Mouse (Mus musculus) midbrain, postnatal 0 days (tissue): ENCODE data around the gene Vps8. TPM values are rescaled to one million over a fixed set of nuclear protein-coding genes. Genes with fewer than 3 reads are reported as not detected.

Experiments
- ATAC-seq: fragments of 200-750 bp; cut with Nextera tagmentation; 2 replicates; pipeline ENCODE4 v1.8.0; 2017; ENCODE audit warnings: moderate number of reproducible peaks, mild to moderate bottlenecking, moderate TSS enrichment, moderate library complexity; ENCODE audit not compliant: low FRiP score
- DNase-seq: peaks from one replicate; pipeline ENCODE4 v3.0.0-alpha.2; 2015; ENCODE audit warnings: low spot score
- H3K27ac ChIP-seq: fragments of 300-500 bp; sonication (generic); 2 replicates; pipeline ENCODE4 v1.5.1; 2014; ENCODE audit warnings: low read depth, mild to moderate bottlenecking, low read length, mixed read lengths
- H3K27me3 ChIP-seq: fragments of 300-500 bp; sonication (generic); 2 replicates; pipeline ENCODE4 v1.6.1; 2014; ENCODE audit warnings: low read length, control low read depth, mixed read lengths; ENCODE audit not compliant: insufficient read depth
- H3K36me3 ChIP-seq: fragments of 300-500 bp; sonication (generic); 2 replicates; pipeline ENCODE4 v1.6.1; 2014; ENCODE audit warnings: low read length, control low read depth, mixed read lengths; ENCODE audit not compliant: insufficient read depth
- H3K4me1 ChIP-seq: fragments of 300-500 bp; sonication (generic); 2 replicates; pipeline ENCODE4 v1.6.1; 2014; ENCODE audit warnings: mild to moderate bottlenecking, control low read depth, antibody characterized with exemption, low read length, mixed read lengths; ENCODE audit not compliant: insufficient read depth
- H3K4me2 ChIP-seq: fragments of 300-500 bp; sonication (generic); 2 replicates; pipeline ENCODE4 v1.6.1; 2014; ENCODE audit warnings: low read depth, mild to moderate bottlenecking, low read length, mixed read lengths; ENCODE audit not compliant: poor library complexity, severe bottlenecking
- H3K4me3 ChIP-seq: fragments of 300-500 bp; sonication (generic); 2 replicates; pipeline ENCODE4 v1.5.1; 2014; ENCODE audit warnings: low read depth, mild to moderate bottlenecking, low read length, moderate library complexity
- H3K9ac ChIP-seq: fragments of 300-500 bp; sonication (generic); replicated peaks from 2 replicates; pipeline ENCODE4 v1.6.1; 2014; ENCODE audit warnings: mild to moderate bottlenecking, low read length, moderate library complexity, mixed read lengths; ENCODE audit not compliant: poor library complexity, severe bottlenecking
- H3K9me3 ChIP-seq: fragments of 300-500 bp; sonication (generic); 2 replicates; pipeline ENCODE4 v1.6.1; 2016; ENCODE audit warnings: low read length, control low read depth
- CTCF ChIP-seq: IDR thresholded peaks from 2 replicates; pipeline ENCODE4 v1.5.1; 2016; ENCODE audit warnings: antibody characterized with exemption, mild to moderate bottlenecking
- WGBS: fragments of 180-500 bp; shearing (Covaris S2); extraction: QIAGEN DNeasy Blood & Tissue Kit; methylation state at CpG from one replicate; pipeline ENCODE4 v1.1.7; 2014; 5-methylcytosine and 5-hydroxymethylcytosine counted together
- polyA plus RNA-seq: library from polyadenylated mRNA; unstranded; fragments of >200 nt; fragmentation: Nextera tagmentation; extraction: Ambion mirVana; gene quantifications from 2 replicates; pipeline ENCODE4 v1.2.1, GENCODE M21; 2015
- total RNA-seq: library from RNA; depleted of rRNA; stranded (reverse); fragments of >200 nt; gene quantifications from 2 replicates; pipeline ENCODE4 v1.2.3, GENCODE M21; 2014

Vps8 gene
- total and polyA plus RNA-seq, 2 experiments from 2014 or later: 26.0 to 35.2 TPM

DNA sequence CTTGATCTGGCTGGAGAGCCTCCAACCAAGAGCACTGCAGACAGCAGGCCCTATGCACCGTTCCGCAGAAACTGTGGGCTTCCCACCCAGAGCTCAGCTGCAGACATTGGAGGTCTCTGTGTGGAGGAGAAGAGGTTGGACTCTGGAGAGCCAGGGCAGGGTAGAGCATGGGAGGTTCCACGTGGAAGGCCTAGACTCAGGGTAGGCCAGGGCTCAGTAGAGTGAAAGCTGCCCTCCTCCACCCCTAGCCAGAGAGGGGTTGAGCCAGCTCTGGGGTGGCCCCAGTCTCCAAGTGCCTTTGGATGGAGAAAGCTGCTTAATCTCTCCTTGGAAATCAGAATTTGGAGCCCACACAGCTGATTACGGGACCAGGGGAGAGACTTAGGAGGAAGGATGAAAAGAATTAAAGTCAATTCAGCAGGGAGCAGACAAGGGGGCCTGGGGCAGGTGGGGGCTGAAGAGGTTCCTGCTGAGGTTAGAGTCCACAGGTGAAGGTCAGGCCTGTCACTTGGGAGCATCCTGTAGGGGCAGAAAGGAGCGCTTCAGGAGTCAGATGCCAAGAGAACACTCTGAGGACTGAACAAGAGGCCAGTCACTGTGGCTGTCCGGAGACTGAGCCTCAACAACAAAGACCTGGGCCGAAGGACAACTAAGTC lies 45.8 kb upstream of the Vps8 start:
- H3K36me3 ChIP-seq: no peaks in the 10 kb centered on the region
- no peak overlapping the region for H3K4me2 ChIP-seq
- DNase-seq (no peak), ATAC-seq (no peak)
- no peaks in the 10 kb centered on the region for H3K27me3 ChIP-seq
- WGBS: 43% methylated on average over 7 of the region's 7 CpGs
- H3K4me1 ChIP-seq: no peaks in the 10 kb centered on the region
- H3K9ac ChIP-seq: no peak overlapping the region
- H3K27ac ChIP-seq: no peak overlapping the region
- no peak overlapping the region for H3K4me3 ChIP-seq
- no peak for TF ChIP-seq CTCF
- H3K9me3 ChIP-seq: no peaks in the 10 kb centered on the region

- Histone ChIP-seq H3K27me3 (no peaks in the 10 kb centered on the region), H3K27ac (no peak overlapping the region), H3K9me3 (no peaks in the 10 kb centered on the region), H3K9ac (no peak overlapping the region), H3K36me3 (no peaks in the 10 kb centered on the region), H3K4me3 (no peak overlapping the region), H3K4me2 (no peak overlapping the region), H3K4me1 (no peaks in the 10 kb centered on the region)
- WGBS: 47% methylated on average over 4 of the region's 4 CpGs
- TF ChIP-seq CTCF: no peak
- DNase-seq (no peak), ATAC-seq (0 out of 2 replicates have a peak, but pooled peaks have one; percentile 35)
Measured at GRCm38 (mm10) chr16:21377605-21377968, 45.3 kb upstream of the Vps8 start.

DNA sequence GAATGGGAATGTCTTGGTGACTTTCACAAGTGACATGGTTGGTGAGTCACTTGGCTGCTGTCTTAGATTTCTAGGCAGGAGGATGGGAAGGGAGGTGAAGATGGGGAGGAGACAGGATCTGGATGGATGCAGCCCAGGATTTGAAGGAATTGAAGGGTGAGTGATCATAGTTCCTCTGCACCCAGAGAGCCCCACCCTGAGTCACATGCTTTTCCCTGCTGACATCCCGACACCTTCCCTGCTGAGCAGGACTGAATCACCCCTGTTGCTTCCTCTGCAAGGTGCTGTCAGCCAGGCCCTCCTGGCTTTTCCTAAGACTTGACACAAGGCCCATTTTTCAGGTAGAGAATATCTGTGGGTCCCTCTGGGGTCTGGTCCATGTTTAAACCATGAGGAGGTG lies 41.4 kb upstream of the Vps8 start:
- H3K4me3 ChIP-seq: no peak overlapping the region
- no peak overlapping the region for H3K4me2 ChIP-seq
- H3K9ac ChIP-seq: no peak overlapping the region
- H3K27ac ChIP-seq: no peak overlapping the region
- no peaks in the 10 kb centered on the region for H3K36me3 ChIP-seq
- H3K4me1 ChIP-seq: no peaks in the 10 kb centered on the region
- 84% methylated on average over 1 of the region's 1 CpGs for WGBS
- no peak for ATAC-seq
- no peaks in the 10 kb centered on the region for H3K27me3 ChIP-seq
- no peak for DNase-seq
- no peaks in the 10 kb centered on the region for H3K9me3 ChIP-seq
- no peak for TF ChIP-seq CTCF

DNA sequence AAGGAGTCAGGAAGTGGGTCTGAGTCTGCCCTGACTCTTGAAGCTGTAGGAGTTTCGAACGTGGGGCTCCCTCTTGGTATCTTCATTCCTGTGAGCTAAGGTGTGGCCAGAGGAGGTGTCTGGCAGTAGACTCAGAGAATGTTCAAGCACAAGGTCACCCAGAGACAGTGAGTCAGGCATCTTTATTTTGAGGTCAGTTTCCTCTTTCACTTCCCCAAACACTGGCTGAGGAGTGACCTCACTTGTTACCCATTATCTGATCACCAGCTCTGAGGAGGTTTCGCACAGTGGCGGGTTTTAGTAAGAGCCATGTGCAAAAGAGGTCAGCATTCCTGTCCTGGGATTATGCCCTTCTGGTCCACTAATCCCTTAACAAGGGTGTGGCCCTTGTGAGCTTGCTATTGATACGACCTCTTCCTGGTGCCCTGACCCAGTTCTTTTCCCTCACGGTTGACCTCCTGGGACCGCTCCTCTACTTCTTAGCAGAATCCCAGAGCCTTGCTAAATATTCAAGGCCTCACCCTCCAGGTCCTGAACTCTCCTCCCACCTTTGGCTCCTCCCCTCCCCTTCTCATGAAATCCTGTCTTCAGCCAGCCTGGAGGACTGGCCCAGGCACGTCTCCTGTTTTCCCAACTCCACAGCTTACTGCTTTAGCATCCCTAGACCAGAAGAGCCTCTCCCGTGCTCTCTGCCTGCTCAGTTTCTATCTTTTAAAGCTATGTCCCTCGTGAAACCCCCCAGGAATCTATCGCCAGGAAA lies 40.6 kb upstream of the Vps8 start:
- H3K9ac ChIP-seq: no peak overlapping the region

DNA sequence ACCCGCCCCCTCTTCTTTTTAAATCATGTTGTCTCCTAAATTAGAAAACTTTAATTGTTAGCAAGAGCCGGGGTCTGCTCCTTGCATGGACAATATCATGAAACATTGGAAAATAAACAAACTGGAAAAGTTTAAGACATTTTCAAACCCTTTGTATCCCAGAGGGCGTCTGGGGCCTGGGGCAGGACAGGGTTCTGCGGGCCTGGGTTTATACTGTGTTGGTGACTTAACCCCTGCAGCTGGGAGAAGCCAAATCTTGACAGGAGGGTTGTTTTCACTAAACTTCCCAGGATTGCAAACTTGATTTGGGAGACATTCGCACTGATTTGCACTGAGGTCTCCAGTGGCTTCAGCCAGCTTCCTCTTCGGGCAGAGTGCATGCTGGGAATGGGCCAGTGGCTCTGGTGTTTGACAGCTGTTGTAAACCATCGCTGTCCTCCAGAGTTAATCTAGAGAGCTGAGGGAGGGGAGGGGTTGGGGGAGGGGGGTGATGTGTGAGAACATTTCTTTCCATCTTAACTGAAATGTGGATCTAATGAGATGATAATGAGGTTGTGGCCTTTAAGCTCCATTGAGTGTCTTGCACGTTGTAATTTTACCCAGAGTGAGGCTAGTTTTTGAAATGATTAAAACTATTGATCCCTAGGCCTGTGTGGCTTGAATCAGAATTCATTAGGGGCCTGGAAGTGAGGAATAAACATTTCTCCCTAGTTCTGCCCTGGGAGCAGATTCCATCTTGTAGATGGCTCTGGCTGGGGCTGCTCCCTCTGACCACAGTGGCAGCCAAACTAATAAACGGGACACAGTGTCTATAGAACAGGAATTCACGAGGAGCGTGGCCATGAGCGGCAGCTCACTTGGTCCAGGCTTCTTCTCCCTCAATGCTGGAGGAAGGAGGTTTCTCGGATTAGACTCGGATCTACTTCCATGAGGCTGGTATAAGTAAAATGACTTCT lies 36.7 kb upstream of the Vps8 start:
- Histone ChIP-seq H3K4me2 (no peak overlapping the region), H3K9me3 (no peaks in the 10 kb centered on the region), H3K27ac (no peak overlapping the region), H3K4me1 (no peaks in the 10 kb centered on the region), H3K9ac (no peak overlapping the region), H3K4me3 (no peak overlapping the region), H3K36me3 (no peaks in the 10 kb centered on the region), H3K27me3 (no peaks in the 10 kb centered on the region)
- DNase-seq: no peak
- ATAC-seq: no peak
- TF ChIP-seq CTCF: no peak
- WGBS: 66% methylated on average over 14 of the region's 14 CpGs

More for the DNA sequence above, 40.6 kb upstream of the Vps8 start:
- Histone ChIP-seq H3K36me3 (no peaks in the 10 kb centered on the region), H3K27ac (no peak overlapping the region), H3K4me3 (no peak overlapping the region), H3K4me2 (no peak overlapping the region), H3K4me1 (no peaks in the 10 kb centered on the region), H3K9me3 (no peaks in the 10 kb centered on the region), H3K27me3 (no peaks in the 10 kb centered on the region)
- DNase-seq (no peak), ATAC-seq (no peak)
- WGBS: 46% methylated on average over 11 of the region's 11 CpGs
- no peak for TF ChIP-seq CTCF
